Mouse (Mus musculus) heart, postnatal 14 days (tissue): ENCODE data around the gene BC034090. TPM values are rescaled to one million over a fixed set of nuclear protein-coding genes. Genes with fewer than 3 reads are reported as not detected.
"Not testable (repeated sequence)": the region's sequence is repeated elsewhere in the genome, so short reads cannot be mapped to it uniquely, and the experiment has no call there.

Source experiments
- DNase-seq, 2 experiments: peaks; one replicate each; pipeline ENCODE4 v3.0.0; 2021 to 2022
- intact Hi-C: fragments of 180-260 bp; cut with DNase I; formaldehyde crosslinking; loops from one replicate; pipeline ENCODE4 v1.15.1; 2025
- long read RNA-seq, 2 experiments: library from polyadenylated mRNA; stranded (forward); transcript quantifications; one replicate each; pipeline ENCODE4 v2.0.0; 2021
- total RNA-seq, 2 experiments: library from RNA; stranded (reverse); gene quantifications; 2 replicates each; pipeline ENCODE4 v1.2.3; 2021

Gene BC034090
- 10 to 100 TPM; 35.9 to 41.2 TPM for total RNA-seq
- long read RNA-seq, experiment 1, full-length matches to known transcripts, result 10 of 25 reads
- long read RNA-seq, experiment 1, partial matches to known transcripts, result 13 of 25 reads
- long read RNA-seq, experiment 1, other reads (novel, unspliced or antisense), result 2 of 25 reads
- long read RNA-seq, experiment 2, full-length matches to known transcripts, result 13 of 21 reads
- long read RNA-seq, experiment 2, partial matches to known transcripts, result 6 of 21 reads
- long read RNA-seq, experiment 2, other reads (novel, unspliced or antisense), result 2 of 21 reads

- peak; percentile 80 to 81 for DNase-seq
- intact Hi-C loops, result no loop called here
Measured at GRCm38 (mm10) chr1:155243797-155244770, at the start of gene BC034090. BC034090 (minus strand) TSS chr1:155244444.

GRCm38 (mm10) chr1:155293446-155293845 lies 49.2 kb upstream of the BC034090 start:
- peak; percentile 11 to 53 for DNase-seq
- intact Hi-C loops, result loop anchor here (1.0 to 5.0 kb wide), 3 partner anchors 123 to 244 kb away; partner anchors contain the start of gene Xpr1

DNA sequence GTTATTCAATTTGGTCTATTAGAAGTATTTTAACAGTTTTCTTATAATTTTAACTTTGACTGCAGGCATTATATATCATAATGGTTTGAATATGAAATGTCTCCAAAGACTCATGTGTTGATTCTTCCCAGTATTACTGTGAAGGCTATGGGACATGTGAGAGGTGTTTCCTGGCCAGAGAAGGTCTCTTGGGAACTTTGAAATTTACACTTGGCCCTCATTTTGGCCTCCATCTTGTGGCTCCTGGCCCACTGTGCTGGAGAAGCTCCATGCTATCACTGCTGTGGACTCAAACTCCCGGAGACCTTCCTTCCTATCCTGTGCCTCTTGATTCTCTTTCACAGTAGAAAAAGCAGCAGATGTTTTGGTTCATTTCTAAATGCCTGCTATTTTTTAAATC lies 45.2 kb upstream of the BC034090 start:
- no peak for DNase-seq
- intact Hi-C loops, result loop anchor here (10.0 kb wide), 1 partner anchor 175 kb away; no protein-coding TSS in a partner anchor

DNA sequence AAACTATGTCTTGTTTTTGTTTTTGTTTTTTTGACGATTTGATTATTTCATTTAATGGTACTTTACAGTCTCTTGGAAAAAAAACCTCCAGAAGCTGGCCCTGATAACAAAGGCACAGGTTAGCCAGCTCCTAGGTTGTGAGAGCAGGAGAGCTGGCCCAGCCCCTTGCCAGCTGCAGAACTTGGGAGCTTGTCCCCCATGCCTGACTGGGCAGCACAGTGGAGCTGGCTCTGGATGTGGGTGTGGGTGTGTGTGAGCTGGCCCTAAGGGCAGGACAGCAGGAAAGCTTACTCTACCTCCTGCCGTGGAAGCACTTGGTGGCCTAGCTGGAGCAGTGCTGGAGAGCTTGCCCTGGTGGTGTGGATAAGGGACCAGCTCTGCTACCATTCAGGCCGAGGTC lies 43.8 kb upstream of the BC034090 start:
- no peak for DNase-seq
- intact Hi-C loops, result loop anchor here (10.0 kb wide), 1 partner anchor 173 kb away; no protein-coding TSS in a partner anchor

DNA sequence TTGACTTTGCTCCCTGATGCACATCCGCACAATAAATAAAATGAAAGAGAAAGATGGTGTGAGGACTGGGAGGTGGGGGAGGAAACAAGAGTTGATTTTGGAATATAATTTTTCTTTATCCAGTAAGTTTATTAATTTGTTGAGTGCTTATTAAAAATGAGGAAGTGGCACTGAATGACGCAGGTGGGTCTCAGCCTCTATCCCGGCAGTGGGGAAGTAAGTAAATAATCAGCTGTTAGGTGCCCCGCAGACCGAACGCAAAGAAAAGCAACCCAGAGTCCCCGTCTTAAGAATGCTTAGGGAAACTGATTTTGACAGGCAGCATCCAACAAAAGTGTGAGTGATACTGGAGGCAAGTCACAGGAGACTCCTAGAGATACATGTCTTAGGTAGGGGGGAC lies 39.6 kb upstream of the BC034090 start:
- intact Hi-C loops, result loop anchor here (5.0 to 10.0 kb wide), 2 partner anchors 169 to 237 kb away; no protein-coding TSS in a partner anchor
- DNase-seq, result no peak

GRCm38 (mm10) chr1:155281003-155281793 lies 37.0 kb upstream of the BC034090 start:
- DNase-seq, result peak; percentile 65 to 81
- intact Hi-C loops, result loop anchor here (2.0 to 10.0 kb wide), 4 partner anchors 56 to 254 kb away; no protein-coding TSS in a partner anchor

DNA sequence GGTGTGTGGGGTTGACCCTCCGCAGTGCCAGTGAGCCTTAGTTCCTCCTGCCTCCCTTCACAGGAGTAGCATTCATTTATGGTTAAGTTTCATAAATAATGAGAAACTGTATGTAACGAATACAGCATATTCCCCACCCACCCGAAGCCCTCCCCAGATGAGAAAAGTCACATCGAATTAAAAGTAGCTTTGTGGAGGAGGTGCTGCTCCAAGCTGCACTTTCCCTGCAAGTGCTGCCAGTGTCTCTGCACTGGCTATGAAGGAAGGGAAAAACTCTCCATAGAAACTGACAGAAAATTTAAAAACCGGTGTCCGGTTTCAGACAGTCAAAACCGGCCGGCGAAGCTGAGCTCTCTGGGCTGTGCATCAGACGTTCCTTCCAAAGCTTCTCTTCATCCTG lies 36.1 kb upstream of the BC034090 start:
- intact Hi-C loops, result loop anchor here (2.0 to 10.0 kb wide), 4 partner anchors 56 to 254 kb away; no protein-coding TSS in a partner anchor
- DNase-seq, result no peak

DNA sequence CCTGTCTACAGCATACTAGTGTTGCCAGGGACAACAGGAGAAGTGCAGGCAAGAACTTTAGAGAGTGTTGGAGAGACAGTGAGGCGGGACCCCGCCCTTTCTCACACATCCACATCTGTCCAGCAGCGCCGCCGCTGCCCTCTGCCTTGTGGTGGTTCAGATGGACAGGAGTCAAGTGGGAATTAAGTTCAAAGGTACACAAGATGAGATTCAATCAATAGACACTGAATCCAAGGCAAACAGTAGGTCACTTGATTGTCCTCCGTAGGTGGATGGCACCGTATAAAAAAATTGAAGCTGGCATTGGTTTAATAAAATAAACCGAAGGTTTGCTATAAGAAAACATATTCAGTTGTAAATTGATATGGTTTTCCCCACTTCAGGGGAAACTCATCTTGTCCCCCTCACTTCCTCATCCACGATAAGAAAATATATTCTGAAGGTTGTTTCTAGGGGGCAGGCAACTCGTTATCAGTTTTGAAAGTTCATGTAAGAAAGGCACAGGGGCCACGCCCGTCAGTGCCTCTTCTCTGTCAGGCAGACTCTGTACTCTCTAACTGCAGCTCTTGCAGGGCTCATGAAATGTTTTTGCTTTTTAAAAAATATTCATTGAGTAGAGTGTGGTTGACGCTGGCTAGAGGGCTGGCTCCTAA lies 32.3 kb upstream of the BC034090 start:
- intact Hi-C loops, result no loop called here

DNA sequence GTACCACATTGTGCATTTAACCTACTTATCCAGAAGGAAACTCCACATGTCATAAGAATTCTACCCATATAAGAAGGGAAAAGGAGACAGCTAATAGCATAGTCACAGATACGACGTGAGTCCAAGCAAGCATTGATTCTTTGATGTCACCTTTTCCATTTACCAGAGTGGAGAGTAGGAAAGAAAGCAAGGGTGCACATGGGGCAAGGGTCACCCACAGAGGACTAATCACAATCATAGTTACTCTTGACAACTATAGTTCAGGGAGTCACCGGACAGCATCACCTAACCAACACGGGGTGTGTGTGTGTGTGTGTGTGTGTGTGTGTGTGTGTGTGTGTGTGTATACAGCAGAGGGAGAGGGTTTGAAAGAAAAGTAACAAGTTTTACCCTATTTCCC lies 31.5 kb upstream of the BC034090 start:
- intact Hi-C loops, result no loop called here
- no peak for DNase-seq

More for the DNA sequence above, 32.3 kb upstream of the BC034090 start:
- DNase-seq, result no peak

DNA sequence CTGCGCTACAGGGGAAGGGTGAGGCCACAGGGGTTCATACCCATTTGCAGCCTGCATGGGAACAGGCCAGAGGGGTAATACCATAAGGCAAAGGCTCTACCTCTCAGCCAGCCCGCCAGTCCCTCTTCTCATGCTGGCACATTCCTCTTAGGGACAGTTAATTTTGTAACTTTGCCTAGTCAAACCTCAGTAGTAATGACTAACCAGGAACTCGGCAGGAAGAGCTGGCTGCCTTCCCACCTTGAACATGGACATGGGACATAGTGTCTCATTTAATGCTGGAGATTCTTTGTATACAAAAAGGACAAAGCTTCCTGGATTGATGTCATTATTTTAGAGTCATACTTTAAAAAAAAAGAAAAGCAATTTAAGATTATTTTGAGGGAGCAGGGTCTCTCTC lies 30.7 kb upstream of the BC034090 start:
- peak; percentile 56 to 63 for DNase-seq
- intact Hi-C loops, result no loop called here

DNA sequence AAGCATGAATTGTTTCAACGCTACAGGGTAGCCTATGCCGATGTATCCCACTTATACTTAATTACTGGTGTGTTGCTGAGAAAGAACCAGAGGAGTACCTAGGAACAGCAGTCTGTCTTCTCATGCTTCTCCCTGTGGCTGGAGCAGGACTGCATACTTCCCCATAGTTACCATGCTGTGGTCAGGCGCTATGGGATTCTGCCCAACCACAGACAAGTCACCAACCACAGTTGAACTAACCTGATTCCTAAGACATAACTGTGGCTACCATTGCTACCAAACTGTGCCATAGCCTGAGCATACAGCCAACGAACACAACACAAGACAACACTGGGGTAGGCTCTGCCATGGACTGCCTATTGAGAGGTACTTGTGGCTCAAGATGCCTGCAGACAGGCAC lies 28.7 kb upstream of the BC034090 start:
- DNase-seq, result no peak
- intact Hi-C loops, result no loop called here

GRCm38 (mm10) chr1:155262496-155262895 lies 18.3 kb upstream of the BC034090 start:
- intact Hi-C loops, result not testable (repeated sequence)

GRCm38 (mm10) chr1:155254309-155254708 lies 10.1 kb upstream of the BC034090 start:
- intact Hi-C loops, result no loop called here
- no peak for DNase-seq

More at GRCm38 (mm10) chr1:155262496-155262895, 18.3 kb upstream of the BC034090 start:
- not testable (repeated sequence) for DNase-seq

DNA sequence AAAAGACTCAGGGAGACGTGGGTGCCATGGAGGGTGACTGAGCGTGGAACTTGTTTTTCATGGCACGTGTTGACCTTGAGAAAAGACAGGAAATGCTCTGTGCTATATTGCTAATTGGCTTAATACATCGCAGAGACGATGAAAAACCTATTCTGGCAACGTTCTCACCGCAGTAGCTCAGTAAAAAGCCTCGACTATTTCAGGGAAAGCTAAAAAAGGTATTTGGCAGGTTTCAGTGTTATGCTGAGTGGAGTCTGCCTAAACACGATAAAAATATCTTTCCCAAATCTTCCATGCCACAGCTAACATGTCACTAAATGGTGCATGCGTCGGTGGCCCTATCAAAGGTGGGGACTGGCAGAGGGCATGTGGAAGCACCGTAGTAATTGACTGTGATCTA lies 8.9 kb upstream of the BC034090 start:
- DNase-seq, result no peak
- intact Hi-C loops, result no loop called here

- no peak for DNase-seq
- intact Hi-C loops, result no loop called here
Measured at GRCm38 (mm10) chr1:155252631-155253121, 8.4 kb upstream of the BC034090 start.

DNA sequence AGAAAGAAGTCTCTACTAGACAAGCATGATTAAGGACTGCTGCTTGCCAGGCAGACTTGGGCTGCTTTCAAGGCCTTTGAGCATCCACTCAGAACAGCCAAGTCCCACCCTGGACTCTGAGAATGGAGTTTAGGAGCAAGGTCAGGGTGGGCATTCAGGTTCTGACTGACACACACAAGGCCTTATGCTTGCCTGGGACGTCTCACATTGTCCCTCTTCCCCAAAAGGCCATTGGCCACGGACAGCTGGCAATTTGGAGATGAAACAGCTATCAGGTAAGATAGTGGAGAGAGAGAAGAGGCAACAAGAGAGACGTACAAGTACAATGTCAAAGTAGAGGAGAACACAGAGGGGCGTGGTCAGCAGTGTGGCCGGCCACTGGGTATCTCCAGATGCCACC lies 7.4 kb upstream of the BC034090 start:
- no peak for DNase-seq
- intact Hi-C loops, result no loop called here

DNA sequence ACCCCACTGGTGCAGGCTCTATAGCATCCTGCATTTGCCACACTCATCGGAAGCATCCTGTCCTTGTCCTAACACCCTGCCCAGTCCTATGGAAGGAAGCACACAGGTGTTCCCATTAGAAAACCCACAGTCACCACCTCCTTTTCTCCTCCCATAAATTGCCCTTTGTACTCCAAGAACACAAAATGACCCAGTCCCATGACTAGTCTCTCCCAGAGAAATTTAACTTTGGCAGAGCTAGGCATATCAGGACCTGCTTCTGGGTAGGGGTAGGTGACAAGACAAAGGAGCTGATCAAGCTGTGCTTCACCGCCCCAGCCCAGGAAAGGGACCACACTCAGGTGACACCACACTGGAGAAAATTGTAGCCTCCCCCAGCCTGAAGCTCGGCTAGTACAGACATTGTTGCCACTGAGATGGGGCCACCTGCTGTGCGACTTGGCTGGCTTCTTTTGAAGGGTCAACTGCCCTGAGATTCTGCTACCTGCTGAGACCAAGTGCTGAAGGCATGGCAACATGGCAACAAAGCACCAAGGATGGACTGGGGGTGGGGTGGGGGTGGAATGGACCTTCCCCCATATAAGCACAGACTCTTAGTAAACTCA lies 6.4 kb upstream of the BC034090 start:
- intact Hi-C loops, result no loop called here
- no peak for DNase-seq

DNA sequence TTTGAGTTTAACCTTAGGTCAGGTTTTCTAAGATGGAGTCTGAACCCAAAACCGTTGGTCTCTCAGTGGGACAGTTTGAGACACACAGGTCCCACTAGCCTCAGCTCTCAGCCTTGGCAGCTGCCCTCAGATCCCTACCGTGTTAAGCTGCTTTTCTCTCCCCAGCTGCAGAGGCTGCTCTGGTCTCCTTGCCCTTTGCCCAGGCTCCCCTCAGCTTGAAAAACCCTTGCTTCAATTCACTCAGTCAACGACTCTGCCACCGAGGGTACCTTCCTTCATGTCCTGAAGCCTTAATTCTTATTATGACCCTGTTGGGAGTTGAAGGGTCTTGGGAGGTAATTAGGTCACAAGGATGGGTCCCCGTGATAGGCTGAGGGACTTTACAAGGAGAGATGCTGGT lies 5.7 kb upstream of the BC034090 start:
- intact Hi-C loops, result no loop called here
- DNase-seq, result no peak

DNA sequence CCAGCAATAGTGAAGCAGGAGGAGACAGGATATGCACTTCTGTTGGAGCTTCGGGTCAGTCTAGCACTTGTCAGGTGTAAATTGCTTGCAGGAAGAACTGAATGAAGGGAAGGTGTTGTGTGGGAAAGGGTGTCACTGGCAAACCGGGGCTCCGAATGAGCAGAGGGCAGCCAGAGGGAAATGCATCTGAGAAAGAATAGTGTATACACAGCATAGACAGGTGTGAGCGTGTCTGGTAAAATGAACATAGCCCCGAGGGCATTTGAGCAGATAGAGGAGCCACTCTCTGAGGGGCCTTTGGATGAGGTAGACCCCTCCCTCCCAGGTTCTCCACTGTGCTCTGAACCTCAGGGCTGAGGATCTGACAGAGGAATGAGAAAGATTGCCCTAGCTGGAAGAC lies 3.8 kb upstream of the BC034090 start:
- intact Hi-C loops, result no loop called here
- no peak for DNase-seq
